In the genomic region with DNA sequence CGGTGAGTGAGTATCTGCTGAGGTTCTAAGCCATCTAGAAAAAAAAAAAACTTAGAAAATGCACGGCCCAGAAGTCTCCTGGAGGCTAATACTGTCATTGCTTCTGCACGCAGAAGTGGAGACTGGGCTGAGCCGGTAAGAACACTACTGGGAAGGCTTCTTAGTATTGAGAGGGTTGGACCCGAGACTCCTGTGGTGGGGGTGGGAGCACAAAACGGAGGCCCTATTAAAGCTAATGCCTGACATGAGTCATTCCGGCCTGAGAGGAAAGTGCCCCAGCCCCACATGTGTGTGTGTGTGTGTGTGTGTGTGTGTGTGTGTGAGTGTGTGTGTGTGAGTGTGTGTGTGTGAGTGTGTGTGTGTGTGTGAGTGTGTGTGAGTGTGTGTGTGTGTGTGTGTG, we compare ENCODE assay signal across 19 mouse cellular contexts. TPM values are rescaled to one million over a fixed set of nuclear protein-coding genes. Genes with fewer than 3 reads are reported as not detected.
DNase-seq lines count a peak whose midpoint lies in the region; ATAC-seq and TF ChIP-seq lines count a peak whose summit lies in the region.
"Had no signal": no experiment of that assay in that cellular context is flagged by ENCODE, and none has a peak within 500 bp of the region (broad histone marks: within the 10 kb centered on the region; RNA-seq: fewer than 3 reads in every experiment).

No protein-coding gene starts in this region.

- 59% methylated on average over 7 of the region's 7 CpGs for WGBS in heart, embryonic 10.5 days
- 73% methylated on average over 7 of the region's 7 CpGs for whole genome bisulfite sequencing in midbrain, embryonic 10.5 days
- WGBS in midbrain, embryonic 16.5 days: 53% methylated on average over 7 of the region's 7 CpGs

- peaks cover 7% of the 10 kb centered on the region; the same call in 1 of the 2 replicates for H3K36me3 ChIP-seq in heart, embryonic 10.5 days
- peaks cover 3% of the 10 kb centered on the region; the same call in 1 of the 2 replicates for H3K36me3 ChIP-seq in midbrain, embryonic 10.5 days
- no peaks in the 10 kb centered on the region for H3K36me3 ChIP-seq in midbrain, embryonic 16.5 days (ENCODE audit: control insufficient read depth, insufficient read depth, low read length)
- H3K36me3 ChIP-seq: forebrain, embryonic 15.5 days had no signal

- intact Hi-C loops in left cerebral cortex, postnatal 4 days (cut with DNase I): no loop called here

- no peak overlapping the region for H3K4me2 ChIP-seq in midbrain, embryonic 16.5 days (ENCODE audit: low read length)
- H3K4me2 ChIP-seq: forebrain, embryonic 15.5 days; midbrain, embryonic 12.5 days; neural tube, embryonic 12.5 days had no signal

- no peak for TF ChIP-seq CTCF in brain, embryonic 14.5 days (IDR thresholded peaks at IDR 0.05; ENCODE audit: borderline replicate concordance, extremely low read depth, insufficient read depth, insufficient read length)

- peaks cover 12% of the 10 kb centered on the region for H3K27me3 ChIP-seq in heart, embryonic 10.5 days (ENCODE audit: insufficient read depth, poor library complexity, severe bottlenecking)
- peaks cover 11% of the 10 kb centered on the region for H3K27me3 ChIP-seq in midbrain, embryonic 10.5 days (ENCODE audit: low read depth, poor library complexity, severe bottlenecking)
- H3K27me3 ChIP-seq in midbrain, embryonic 16.5 days (ENCODE audit: control insufficient read depth, insufficient read depth, low read depth, low read length): no peaks in the 10 kb centered on the region
- H3K27me3 ChIP-seq: forebrain, embryonic 15.5 days; neural tube, embryonic 12.5 days had no signal

- no peak for ATAC-seq in midbrain, embryonic 16.5 days
- ATAC-seq: forebrain, embryonic 15.5 days; hindbrain, embryonic 16.5 days had no signal

- H3K9me3 ChIP-seq in heart, embryonic 10.5 days: no peaks in the 10 kb centered on the region
- H3K9me3 ChIP-seq in midbrain, embryonic 10.5 days (replicated peaks): no peaks in the 10 kb centered on the region
- H3K9me3 ChIP-seq in midbrain, embryonic 16.5 days (replicated peaks; ENCODE audit: control insufficient read depth, low read length, poor library complexity, severe bottlenecking): no peaks in the 10 kb centered on the region
- H3K9me3 ChIP-seq: forebrain, embryonic 15.5 days; midbrain, embryonic 12.5 days; neural tube, embryonic 12.5 days had no signal

- H3K27ac ChIP-seq in heart, embryonic 10.5 days: peak overlapping the region; percentile 76
- peak overlapping the region; percentile 74; the same call in 1 of the 2 replicates for H3K27ac ChIP-seq in midbrain, embryonic 10.5 days (replicated peaks)
- no peak overlapping the region for H3K27ac ChIP-seq in midbrain, embryonic 16.5 days (ENCODE audit: low read length)
- H3K27ac ChIP-seq: midbrain, embryonic 12.5 days; neural tube, embryonic 12.5 days had no signal

- TF ChIP-seq POLR2A in brain, embryonic 14.5 days (IDR thresholded peaks at IDR 0.05; ENCODE audit: borderline replicate concordance, extremely low read depth, insufficient read depth, insufficient read length, poor library complexity, severe bottlenecking): no peak

- H3K4me1 ChIP-seq in heart, embryonic 10.5 days: peaks cover 27% of the 10 kb centered on the region
- peaks cover 50% of the 10 kb centered on the region for H3K4me1 ChIP-seq in midbrain, embryonic 10.5 days
- H3K4me1 ChIP-seq in midbrain, embryonic 16.5 days (ENCODE audit: control insufficient read depth, insufficient read depth, low read length): peaks cover 22% of the 10 kb centered on the region

- H3K9ac ChIP-seq in midbrain, embryonic 16.5 days (ENCODE audit: low read depth, low read length): no peak overlapping the region
- H3K9ac ChIP-seq: forebrain, embryonic 15.5 days; midbrain, embryonic 12.5 days; neural tube, embryonic 12.5 days had no signal

- no peak overlapping the region for H3K4me3 ChIP-seq in heart, embryonic 10.5 days
- H3K4me3 ChIP-seq in midbrain, embryonic 10.5 days: no peak overlapping the region
- no peak overlapping the region for H3K4me3 ChIP-seq in midbrain, embryonic 16.5 days (ENCODE audit: low read depth, low read length)
- H3K4me3 ChIP-seq: forebrain, embryonic 15.5 days; midbrain, embryonic 12.5 days; neural tube, embryonic 12.5 days had no signal

- no peak for DNase-seq in heart, embryonic 10.5 days (ENCODE audit: low spot score)
- no peak for DNase-seq in heart, adult 9 months (ENCODE audit: low spot score in 2 of 2)
- no peak for DNase-seq in midbrain, embryonic 10.5 days (ENCODE audit: low spot score)
- peak; percentile 31 for DNase-seq in brain, embryonic 14.5 days (ENCODE audit: low read depth)
- no peak for DNase-seq in thymus, postnatal 14 days
- DNase-seq in left cerebral cortex, postnatal 4 days: no peak
- DNase-seq: kidney, adult 9 months; liver; lung, postnatal 10 days; spleen, adult 18-20 months had no signal

RNA-seq across cellular contexts. Expression of a gene that starts 20.7 kb away (rescaled TPM):
- polyA plus RNA-seq in heart, embryonic 10.5 days (2016; fragmentation: Nextera tagmentation; extraction: Ambion mirVana): 13.2 and 17.9 TPM in 2 replicates
- 28.1 and 29.1 TPM in 2 replicates for polyA plus RNA-seq in midbrain, embryonic 10.5 days (2016; fragmentation: Nextera tagmentation; extraction: Ambion mirVana)
- 21.8 and 22.6 TPM in 2 replicates for polyA plus RNA-seq in midbrain, embryonic 16.5 days (2015; fragmentation: Nextera tagmentation; extraction: Ambion mirVana)
- polyA plus RNA-seq in brain, embryonic 14.5 days (2012; rRNA removed): 14.2 and 30.5 TPM in 2 replicates
- total RNA-seq in left cerebral cortex, postnatal 4 days (2021): 10 to 100 TPM; 17.5 to 17.9 TPM

RNA-seq across cellular contexts. Expression of a gene that starts 31.8 kb away (rescaled TPM):
- not detected in 2 replicates for polyA plus RNA-seq in heart, embryonic 10.5 days (2016; fragmentation: Nextera tagmentation; extraction: Ambion mirVana)
- polyA plus RNA-seq in midbrain, embryonic 10.5 days (2016; fragmentation: Nextera tagmentation; extraction: Ambion mirVana): not detected in 2 replicates
- polyA plus RNA-seq in midbrain, embryonic 16.5 days (2015; fragmentation: Nextera tagmentation; extraction: Ambion mirVana): 0.09 TPM in 1 of 2 replicates, not detected in the other
- not detected in 2 replicates for polyA plus RNA-seq in brain, embryonic 14.5 days (2012; rRNA removed)
- total RNA-seq in left cerebral cortex, postnatal 4 days (2021): not detected
- total RNA-seq: gastrocnemius, postnatal 4 days; left cerebral cortex, adult 18-20 months had no signal
- polyA plus RNA-seq: embryonic facial prominence, embryonic 11.5 days; forebrain, embryonic 15.5 days; hindbrain, embryonic 16.5 days; midbrain, embryonic 12.5 days; urinary bladder, adult 2 months had no signal

RNA-seq across cellular contexts. Expression of a gene that starts 36.0 kb away (rescaled TPM):
- 58.9 and 66.9 TPM in 2 replicates for polyA plus RNA-seq in heart, embryonic 10.5 days (2016; fragmentation: Nextera tagmentation; extraction: Ambion mirVana)
- polyA plus RNA-seq in midbrain, embryonic 10.5 days (2016; fragmentation: Nextera tagmentation; extraction: Ambion mirVana): 68.5 and 70.3 TPM in 2 replicates
- polyA plus RNA-seq in midbrain, embryonic 16.5 days (2015; fragmentation: Nextera tagmentation; extraction: Ambion mirVana): 65.2 and 67.4 TPM in 2 replicates
- 44.6 and 67.6 TPM in 2 replicates for polyA plus RNA-seq in brain, embryonic 14.5 days (2012; rRNA removed)
- 10 to 100 TPM; 26.8 to 29.4 TPM for total RNA-seq in left cerebral cortex, postnatal 4 days (2021)

RNA-seq across cellular contexts. Expression of a gene that starts 36.1 kb away (rescaled TPM):
- 89.1 and 114 TPM in 2 replicates for polyA plus RNA-seq in heart, embryonic 10.5 days (2016; fragmentation: Nextera tagmentation; extraction: Ambion mirVana)
- polyA plus RNA-seq in midbrain, embryonic 10.5 days (2016; fragmentation: Nextera tagmentation; extraction: Ambion mirVana): 92.5 and 102 TPM in 2 replicates
- 66.3 and 73.0 TPM in 2 replicates for polyA plus RNA-seq in midbrain, embryonic 16.5 days (2015; fragmentation: Nextera tagmentation; extraction: Ambion mirVana)
- 34.9 and 44.1 TPM in 2 replicates for polyA plus RNA-seq in brain, embryonic 14.5 days (2012; rRNA removed)
- total RNA-seq in left cerebral cortex, postnatal 4 days (2021): 10 to 100 TPM; 35.7 to 39.9 TPM

RNA-seq across cellular contexts. Expression of a gene that starts 45.1 kb away (rescaled TPM):
- 27.0 and 27.1 TPM in 2 replicates for polyA plus RNA-seq in heart, embryonic 10.5 days (2016; fragmentation: Nextera tagmentation; extraction: Ambion mirVana)
- 27.9 and 31.7 TPM in 2 replicates for polyA plus RNA-seq in midbrain, embryonic 10.5 days (2016; fragmentation: Nextera tagmentation; extraction: Ambion mirVana)
- 56.1 and 56.2 TPM in 2 replicates for polyA plus RNA-seq in midbrain, embryonic 16.5 days (2015; fragmentation: Nextera tagmentation; extraction: Ambion mirVana)
- 36.4 and 40.6 TPM in 2 replicates for polyA plus RNA-seq in brain, embryonic 14.5 days (2012; rRNA removed)
- total RNA-seq in left cerebral cortex, postnatal 4 days (2021): 10 to 100 TPM; 55.9 to 58.5 TPM
